Mouse (Mus musculus) liver, embryonic 13.5 days (tissue): ENCODE measurements around the gene Zdhhc11. TPM values are rescaled to one million over a fixed set of nuclear protein-coding genes. Genes with fewer than 3 reads are reported as not detected.

Source experiments
- ATAC-seq: fragments of 200-750 bp; cut with Nextera tagmentation; 2 replicates; pipeline ENCODE4 v1.8.0; 2017; ENCODE audit warnings: low read depth, mild to moderate bottlenecking, moderate number of reproducible peaks, moderate library complexity
- DNase-seq: peaks from one replicate; pipeline ENCODE4 v3.0.0; 2022
- H3K27ac ChIP-seq: fragments of 300-500 bp; sonication (generic); 2 replicates; pipeline ENCODE4 v1.5.1; 2015; ENCODE audit warnings: moderate library complexity, mild to moderate bottlenecking, inconsistent platforms
- H3K27me3 ChIP-seq: fragments of 300-500 bp; sonication (generic); 2 replicates; pipeline ENCODE4 v1.6.1; 2015; ENCODE audit warnings: mild to moderate bottlenecking, inconsistent platforms
- H3K36me3 ChIP-seq: fragments of 300-500 bp; sonication (generic); 2 replicates; pipeline ENCODE4 v1.6.1; 2015; ENCODE audit warnings: mild to moderate bottlenecking, inconsistent platforms
- H3K4me1 ChIP-seq: fragments of 300-500 bp; sonication (generic); replicated peaks from 2 replicates; pipeline ENCODE4 v1.6.1; 2015; ENCODE audit warnings: inconsistent platforms
- H3K4me2 ChIP-seq: fragments of 300-500 bp; sonication (generic); 2 replicates; pipeline ENCODE4 v1.6.1; 2015; ENCODE audit warnings: inconsistent platforms, mild to moderate bottlenecking, moderate library complexity
- H3K4me3 ChIP-seq: fragments of 300-500 bp; sonication (generic); replicated peaks from 2 replicates; pipeline ENCODE4 v1.5.1; 2015; ENCODE audit warnings: mild to moderate bottlenecking, inconsistent platforms
- H3K9ac ChIP-seq: fragments of 300-500 bp; sonication (generic); 2 replicates; pipeline ENCODE4 v1.6.1; 2015; ENCODE audit warnings: mild to moderate bottlenecking, inconsistent platforms
- H3K9me3 ChIP-seq: fragments of 300-500 bp; sonication (generic); replicated peaks from 2 replicates; pipeline ENCODE4 v1.6.1; 2016; ENCODE audit warnings: inconsistent platforms
- WGBS: fragments of 180-500 bp; shearing (Covaris S2); methylation state at CpG from one replicate; pipeline ENCODE4 v1.1.7; 2015; ENCODE audit not compliant: insufficient replicate concordance; 5-methylcytosine and 5-hydroxymethylcytosine counted together
- polyA plus RNA-seq: library from polyadenylated mRNA; unstranded; fragments of >200 nt; fragmentation: Nextera tagmentation; extraction: Ambion mirVana; gene quantifications from 2 replicates; pipeline ENCODE4 v1.2.1, GENCODE M21; 2015

Zdhhc11 gene
- not detected in 2 replicates for polyA plus RNA-seq

DNA sequence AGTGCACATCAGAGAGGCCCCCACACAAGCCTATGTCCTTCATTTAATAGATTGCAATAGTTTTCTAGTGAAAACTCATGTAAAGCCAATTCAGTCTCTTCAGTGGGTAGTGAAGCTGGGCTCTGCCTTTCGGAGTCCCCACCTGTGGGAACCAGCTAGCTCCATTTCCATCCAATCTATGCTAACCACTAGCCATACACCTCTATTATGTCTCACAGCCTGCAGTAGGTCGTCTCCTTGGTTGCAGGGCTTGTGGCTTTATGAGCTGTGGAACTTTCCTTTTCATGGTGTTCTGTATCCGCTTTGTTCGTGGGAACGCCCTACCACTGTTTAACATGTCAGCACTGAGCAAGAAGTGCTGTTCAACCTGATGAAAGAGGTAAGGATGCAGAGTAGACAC lies at the start of gene Zdhhc11:
Gene Zdhhc11, plus strand, starts transcription at position 301 of the 400 bp plus-strand sequence.
- Histone ChIP-seq H3K27ac (no peak within 1 kb of the TSS), H3K4me2 (no peak within 1 kb of the TSS), H3K4me1 (no peaks in the 10 kb centered on the region), H3K36me3 (peaks cover 25% of the 10 kb centered on the region), H3K4me3 (no peak within 1 kb of the TSS), H3K9ac (no peak within 1 kb of the TSS), H3K27me3 (no peaks in the 10 kb centered on the region), H3K9me3 (no peaks in the 10 kb centered on the region)
- DNase-seq (no peak), ATAC-seq (no peak)
- 80% methylated on average over 5 of the region's 5 CpGs for WGBS

DNA sequence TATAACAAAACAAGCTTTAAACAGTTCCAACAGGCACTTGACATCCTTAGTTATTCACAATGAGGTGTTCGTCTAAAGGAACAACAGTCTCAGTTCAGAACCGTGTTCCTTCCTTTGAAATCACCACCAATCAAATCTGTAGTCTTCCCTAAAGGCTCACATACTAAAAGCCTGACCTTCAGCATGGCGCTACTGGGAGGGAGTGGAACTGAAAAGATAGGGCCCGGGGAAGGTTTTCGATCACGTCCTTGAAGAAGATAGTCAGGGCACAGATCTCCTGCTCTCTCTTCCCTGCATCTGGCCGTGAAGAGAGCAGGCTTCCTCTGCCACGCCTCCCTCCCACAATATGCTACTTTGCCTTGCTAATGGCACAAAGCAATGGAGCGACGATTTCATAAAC lies 31.4 kb upstream of the Zdhhc11 start:
- Histone ChIP-seq H3K4me2 (no peak overlapping the region), H3K4me3 (no peak overlapping the region), H3K4me1 (peaks cover 8% of the 10 kb centered on the region), H3K27me3 (no peaks in the 10 kb centered on the region), H3K36me3 (peaks cover 83% of the 10 kb centered on the region), H3K27ac (no peak overlapping the region), H3K9ac (no peak overlapping the region), H3K9me3 (no peaks in the 10 kb centered on the region)
- ATAC-seq (no peak), DNase-seq (no peak)
- WGBS, result 76% methylated on average over 10 of the region's 10 CpGs

DNA sequence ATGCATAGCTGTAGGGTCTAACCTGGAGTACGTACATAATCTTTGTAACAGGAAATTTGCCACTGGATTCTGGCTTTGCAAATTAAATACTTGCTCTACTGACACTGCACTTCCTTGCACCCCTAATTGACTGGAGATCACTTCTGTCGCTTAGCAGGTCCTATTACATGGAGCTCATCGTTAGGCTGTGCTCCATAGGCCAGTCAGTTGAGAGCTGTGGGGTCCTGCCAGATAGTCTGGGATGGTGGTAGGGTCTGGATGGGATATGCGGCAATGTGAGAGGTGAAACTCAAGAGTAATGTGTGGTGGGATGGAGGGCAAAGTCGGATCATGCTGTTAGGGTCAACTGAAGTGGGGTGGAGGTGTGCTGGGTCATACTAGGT lies 26.7 kb upstream of the Zdhhc11 start:
- Histone ChIP-seq H3K4me3 (peak overlapping the region; percentile 79), H3K4me2 (peak overlapping the region; percentile 87), H3K9ac (peak overlapping the region; percentile 89), H3K4me1 (peaks cover 21% of the 10 kb centered on the region), H3K27ac (peak overlapping the region; percentile 94), H3K9me3 (no peaks in the 10 kb centered on the region), H3K36me3 (peaks cover 57% of the 10 kb centered on the region), H3K27me3 (no peaks in the 10 kb centered on the region)
- DNase-seq (no peak), ATAC-seq (peak; percentile 18)
- WGBS, result 5% methylated on average over 5 of the region's 5 CpGs

DNA sequence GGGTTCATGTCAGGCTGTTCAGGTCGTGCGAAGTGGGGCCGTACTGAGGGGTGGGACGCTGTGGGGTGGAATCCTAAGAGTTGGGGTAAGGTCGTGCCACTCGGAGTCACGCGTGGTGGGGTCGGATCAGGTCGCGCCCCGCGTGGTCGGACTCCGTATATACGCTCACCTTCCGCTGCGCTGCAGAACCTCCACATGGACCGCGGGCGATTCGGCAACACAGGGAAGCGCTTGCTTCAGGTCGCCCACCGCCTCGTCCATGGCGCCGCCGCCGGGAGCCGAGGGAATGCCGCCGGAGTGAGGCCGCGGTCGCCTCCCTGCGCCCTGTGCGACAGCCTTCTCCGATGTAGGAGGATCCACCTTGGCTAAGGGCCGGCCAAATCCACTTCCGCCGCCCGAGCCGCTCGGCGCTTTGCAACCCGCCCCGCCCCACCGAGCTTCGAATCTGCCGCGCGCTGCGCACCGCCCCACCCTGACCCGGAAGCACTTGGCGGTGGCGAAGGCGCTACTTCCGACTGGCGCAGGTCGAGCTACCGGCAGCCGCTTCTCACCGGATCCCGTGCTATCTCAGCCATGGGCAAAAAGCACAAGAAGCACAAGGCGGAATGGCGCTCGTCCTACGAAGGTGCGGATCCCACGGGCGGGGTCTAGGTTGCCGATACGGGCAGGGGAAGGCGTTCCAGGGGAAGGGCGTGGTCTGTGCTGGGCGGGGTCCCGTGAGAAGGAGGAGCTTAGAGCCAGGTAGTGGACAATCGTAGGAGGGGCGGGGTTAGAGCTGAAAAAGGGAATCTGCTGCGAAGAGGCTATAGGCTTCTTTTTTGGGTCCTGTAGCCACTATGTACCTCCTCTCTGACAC lies 26.1 kb upstream of the Zdhhc11 start, which contains the start of the genes Trip13 and Brd9:
Gene Trip13, minus strand, starts transcription at position 464 of the 856 bp plus-strand sequence.
Gene Brd9, plus strand, starts transcription at position 491 of the 856 bp plus-strand sequence.
- peak within 1 kb of the TSS; percentile 87 for H3K4me2 ChIP-seq
- peak within 1 kb of the TSS; percentile 94 for H3K27ac ChIP-seq
- WGBS, result under 1% methylated on average over 82 of the region's 82 CpGs
- DNase-seq (peak; percentile 91), ATAC-seq (peak; percentile 94)
- peak within 1 kb of the TSS; percentile 79 for H3K4me3 ChIP-seq
- peak within 1 kb of the TSS; percentile 89 for H3K9ac ChIP-seq
- no peaks in the 10 kb centered on the region for H3K9me3 ChIP-seq
- no peaks in the 10 kb centered on the region for H3K27me3 ChIP-seq
- H3K4me1 ChIP-seq, result peaks cover 21% of the 10 kb centered on the region
- peaks cover 57% of the 10 kb centered on the region for H3K36me3 ChIP-seq

DNA sequence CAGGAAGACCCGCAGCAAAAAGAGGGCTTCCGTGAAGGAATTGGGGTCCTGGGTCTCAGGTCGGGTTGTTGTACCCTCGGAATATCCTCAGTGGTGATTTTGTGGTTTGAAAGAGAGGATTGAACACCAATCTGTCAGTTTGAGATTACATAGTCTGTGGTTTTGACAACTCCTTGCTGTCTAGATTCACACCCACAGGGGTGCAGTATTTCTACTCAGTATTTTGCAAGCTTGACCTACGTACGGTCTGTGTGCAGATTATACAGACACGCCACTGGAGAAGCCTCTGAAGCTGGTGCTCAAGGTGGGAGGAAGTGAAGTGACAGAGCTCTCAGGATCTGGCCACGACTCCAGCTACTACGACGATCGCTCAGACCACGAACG lies 25.5 kb upstream of the Zdhhc11 start:
- Histone ChIP-seq H3K9ac (peak overlapping the region; percentile 89), H3K27ac (peak overlapping the region; percentile 94), H3K4me3 (peak overlapping the region; percentile 79), H3K36me3 (peaks cover 57% of the 10 kb centered on the region), H3K4me2 (peak overlapping the region; percentile 87), H3K4me1 (peaks cover 21% of the 10 kb centered on the region), H3K9me3 (no peaks in the 10 kb centered on the region), H3K27me3 (no peaks in the 10 kb centered on the region)
- 4% methylated on average over 13 of the region's 13 CpGs for WGBS
- ATAC-seq, result peak; percentile 5; the same call in 1 of the 2 replicates
- no peak for DNase-seq

DNA sequence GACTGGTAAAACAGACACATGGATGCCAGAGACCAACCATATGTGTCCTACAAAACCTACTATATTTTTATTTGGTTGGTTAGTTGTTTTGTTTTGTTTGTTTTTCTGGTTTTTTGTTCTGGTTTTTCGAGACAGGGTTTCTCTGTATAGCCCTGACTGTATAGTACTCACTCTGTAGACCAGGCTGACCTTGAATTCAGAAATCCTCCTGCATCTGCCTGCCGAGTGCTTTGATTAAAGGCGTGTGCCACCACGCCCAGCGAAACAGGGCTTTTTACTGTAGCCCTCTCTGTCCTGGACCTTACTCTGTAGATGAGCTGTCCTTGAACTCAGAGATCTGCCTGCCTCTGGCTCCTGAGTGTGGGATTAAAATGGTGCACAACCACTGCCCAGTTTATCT lies 24.6 kb upstream of the Zdhhc11 start:
- no peak overlapping the region for H3K9ac ChIP-seq
- no peak overlapping the region for H3K27ac ChIP-seq
- 77% methylated on average over 5 of the region's 5 CpGs for WGBS
- H3K4me2 ChIP-seq, result no peak overlapping the region; the same call in 1 of the 2 replicates
- no peak overlapping the region for H3K4me3 ChIP-seq
- DNase-seq (no peak), ATAC-seq (no peak)
- no peaks in the 10 kb centered on the region for H3K27me3 ChIP-seq
- H3K9me3 ChIP-seq, result no peaks in the 10 kb centered on the region
- peaks cover 21% of the 10 kb centered on the region for H3K4me1 ChIP-seq
- peaks cover 58% of the 10 kb centered on the region for H3K36me3 ChIP-seq

DNA sequence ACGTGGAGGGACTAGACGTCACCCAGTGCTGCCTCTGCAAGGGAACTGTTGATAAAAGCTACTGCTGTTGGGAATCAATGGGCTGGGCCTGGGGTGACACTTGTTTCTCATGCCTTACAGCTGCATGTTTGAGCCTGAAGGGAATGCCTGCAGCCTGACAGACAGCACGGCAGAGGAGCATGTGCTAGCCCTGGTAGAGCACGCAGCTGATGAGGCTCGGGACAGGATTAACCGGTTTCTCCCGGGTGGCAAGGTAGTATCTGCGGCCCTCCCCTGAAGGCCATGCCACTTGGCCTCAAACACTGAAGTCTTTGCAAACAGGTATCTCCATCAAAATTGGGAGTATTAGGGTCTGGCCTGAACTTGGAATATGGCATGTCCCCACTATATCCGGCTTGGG lies 19.0 kb upstream of the Zdhhc11 start:
- Histone ChIP-seq H3K9me3 (no peaks in the 10 kb centered on the region), H3K27ac (no peak overlapping the region), H3K4me1 (no peaks in the 10 kb centered on the region), H3K36me3 (peaks cover 83% of the 10 kb centered on the region), H3K27me3 (no peaks in the 10 kb centered on the region), H3K9ac (no peak overlapping the region), H3K4me3 (no peak overlapping the region), H3K4me2 (no peak overlapping the region)
- ATAC-seq (no peak), DNase-seq (no peak)
- WGBS, result 82% methylated on average over 9 of the region's 9 CpGs

DNA sequence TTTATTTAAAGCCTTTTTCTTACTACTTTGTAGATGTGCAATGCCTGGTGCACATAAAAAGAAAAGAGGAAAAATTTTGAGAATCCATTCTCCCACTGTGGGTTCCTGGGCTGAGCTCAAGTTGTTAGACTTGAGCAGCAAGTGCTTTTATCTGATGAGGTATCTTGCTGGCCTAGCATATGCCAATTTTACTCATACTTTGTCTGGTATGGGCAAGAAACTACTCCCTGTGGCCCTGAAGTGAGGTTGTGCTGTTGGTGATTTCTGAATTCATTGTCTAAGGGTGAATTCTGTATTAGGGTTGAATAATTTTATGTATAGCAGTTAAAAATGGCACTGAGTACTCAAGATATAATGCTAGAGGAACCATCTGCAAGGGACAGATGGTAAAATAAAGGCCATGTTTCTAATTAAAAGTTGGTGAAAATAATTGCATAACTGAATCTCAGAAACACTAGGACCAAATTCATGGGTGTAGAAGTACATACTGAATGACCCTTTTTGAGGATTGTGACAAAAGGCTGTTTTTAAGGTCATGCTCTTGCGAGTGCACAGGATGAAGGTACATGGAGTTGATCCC lies 10.0 kb upstream of the Zdhhc11 start:
- 68% methylated on average over 1 of the region's 1 CpGs for WGBS
- no peaks in the 10 kb centered on the region for H3K27me3 ChIP-seq
- no peak overlapping the region for H3K4me3 ChIP-seq
- no peak overlapping the region for H3K4me2 ChIP-seq
- no peak overlapping the region for H3K27ac ChIP-seq
- no peak overlapping the region for H3K9ac ChIP-seq
- no peaks in the 10 kb centered on the region for H3K4me1 ChIP-seq
- DNase-seq (no peak), ATAC-seq (no peak)
- peaks cover 82% of the 10 kb centered on the region for H3K36me3 ChIP-seq
- H3K9me3 ChIP-seq, result no peaks in the 10 kb centered on the region

DNA sequence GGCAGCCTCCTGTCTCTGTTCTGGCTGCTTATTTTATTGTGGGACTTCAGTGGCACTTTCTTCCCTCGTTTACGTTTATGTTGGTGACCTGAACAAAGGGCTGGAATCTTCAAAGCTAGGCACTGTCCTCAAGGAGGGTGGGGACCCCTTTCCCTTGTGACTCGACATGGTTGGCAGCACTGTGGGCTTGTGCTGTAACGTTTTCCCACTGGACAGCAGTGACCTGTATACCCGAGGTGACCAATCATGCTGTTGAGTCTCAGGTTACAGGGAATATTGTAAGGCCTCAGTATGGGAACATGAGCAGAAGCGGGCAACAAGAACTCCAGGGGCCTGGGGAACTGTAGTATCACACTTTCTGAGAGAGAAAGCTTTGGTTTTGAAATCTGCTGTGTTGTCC lies 9.0 kb upstream of the Zdhhc11 start:
- H3K4me3 ChIP-seq, result no peak overlapping the region
- no peak overlapping the region for H3K4me2 ChIP-seq
- H3K9me3 ChIP-seq, result no peaks in the 10 kb centered on the region
- WGBS, result 68% methylated on average over 6 of the region's 6 CpGs
- H3K9ac ChIP-seq, result no peak overlapping the region
- ATAC-seq, result no peak
- H3K27me3 ChIP-seq, result no peaks in the 10 kb centered on the region
- no peak overlapping the region for H3K27ac ChIP-seq
- H3K36me3 ChIP-seq, result peaks cover 82% of the 10 kb centered on the region
- H3K4me1 ChIP-seq, result no peaks in the 10 kb centered on the region
- no peak for DNase-seq

DNA sequence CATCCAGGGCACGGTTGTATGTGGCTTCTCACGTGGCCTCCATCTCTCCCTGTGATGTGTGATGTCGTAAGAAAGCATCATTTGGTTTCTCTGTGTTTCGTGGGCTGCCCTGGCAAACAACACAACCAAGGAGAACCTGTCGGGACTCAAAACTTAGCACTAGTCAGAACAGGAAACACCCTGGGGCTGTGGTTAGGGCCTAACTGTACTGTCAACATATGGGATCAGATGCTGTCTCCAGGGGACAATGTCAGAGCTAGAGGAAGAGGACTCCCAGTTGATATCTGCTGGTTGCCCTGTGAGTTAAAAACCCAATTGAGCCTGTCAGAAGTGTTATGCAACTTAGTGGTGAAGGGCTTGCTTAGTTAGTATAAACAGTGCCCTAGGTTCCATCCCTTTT lies 8.1 kb upstream of the Zdhhc11 start:
- DNase-seq, result no peak
- Histone ChIP-seq H3K4me1 (no peaks in the 10 kb centered on the region), H3K27me3 (no peaks in the 10 kb centered on the region), H3K27ac (no peak overlapping the region), H3K9ac (no peak overlapping the region), H3K36me3 (peaks cover 82% of the 10 kb centered on the region), H3K4me3 (no peak overlapping the region), H3K9me3 (no peaks in the 10 kb centered on the region), H3K4me2 (no peak overlapping the region)
- WGBS, result 52% methylated on average over 5 of the region's 5 CpGs
- no peak for ATAC-seq

DNA sequence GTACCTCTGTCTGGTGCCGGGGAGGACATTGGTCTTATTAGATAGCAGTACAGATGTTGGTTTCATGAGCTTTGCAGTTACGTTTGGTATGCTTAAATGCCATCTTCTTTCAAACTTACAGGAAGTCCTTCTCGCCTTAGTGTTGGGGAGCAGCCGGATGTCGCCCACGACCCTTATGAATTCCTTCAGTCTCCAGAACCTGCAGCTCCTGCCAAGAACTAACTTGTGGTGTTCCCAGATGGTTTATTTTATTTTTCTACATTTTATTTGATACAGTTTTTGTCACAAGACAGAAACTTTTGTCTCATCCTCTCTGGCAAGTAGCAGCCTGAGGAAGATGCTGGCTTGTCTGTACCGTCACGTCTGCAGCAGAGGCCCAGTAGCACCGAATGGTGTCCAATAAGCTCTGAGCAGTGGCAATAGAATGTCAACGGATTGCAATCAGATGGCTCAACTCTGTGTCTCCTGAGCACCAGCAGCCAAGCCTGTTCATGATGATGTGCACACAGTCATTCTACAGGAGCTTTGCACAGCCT lies 3.5 kb upstream of the Zdhhc11 start:
- H3K36me3 ChIP-seq, result peaks cover 54% of the 10 kb centered on the region
- no peaks in the 10 kb centered on the region for H3K9me3 ChIP-seq
- no peak overlapping the region for H3K9ac ChIP-seq
- ATAC-seq (no peak), DNase-seq (no peak)
- H3K27ac ChIP-seq, result no peak overlapping the region
- WGBS, result 81% methylated on average over 10 of the region's 10 CpGs
- no peaks in the 10 kb centered on the region for H3K4me1 ChIP-seq
- no peak overlapping the region for H3K4me3 ChIP-seq
- no peak overlapping the region for H3K4me2 ChIP-seq
- no peaks in the 10 kb centered on the region for H3K27me3 ChIP-seq
